Mouse (Mus musculus) spleen, postnatal 0 days (tissue): ENCODE measurements around the gene Ccdc157. TPM values are rescaled to one million over a fixed set of nuclear protein-coding genes. Genes with fewer than 3 reads are reported as not detected.

ENCODE experiments used
- polyA plus RNA-seq: library from polyadenylated mRNA; unstranded; fragments of >200 nt; fragmentation: Nextera tagmentation; extraction: Ambion mirVana; gene quantifications from 2 replicates; pipeline ENCODE4 v1.2.1, GENCODE M21; 2015

Ccdc157 gene
- 1.4 and 2.0 TPM in 2 replicates for polyA plus RNA-seq

GRCm38 (mm10) chr11:4159808-4160708 is at the start of gene Ccdc157, which contains the start of gene Sf3a1:
TSS of gene Ccdc157 (minus strand) at chr11:4160293.
TSS of gene Sf3a1 (plus strand) at chr11:4160350.

GRCm38 (mm10) chr11:4186486-4187317 is 26.6 kb upstream of the Ccdc157 start, which contains the start of gene Tbc1d10a:
TSS of gene Tbc1d10a (plus strand) at chr11:4186789.

GRCm38 (mm10) chr11:4134986-4135935 is 24.8 kb downstream of the Ccdc157 start, which contains the start of gene Rnf215:
TSS of gene Rnf215 (plus strand) at chr11:4135202.

GRCm38 (mm10) chr11:4122742-4123579 is 37.1 kb downstream of the Ccdc157 start, which contains the start of gene Sec14l2:
TSS of gene Sec14l2 (minus strand) at chr11:4123415.

GRCm38 (mm10) chr11:4095171-4096053 is 64.7 kb downstream of the Ccdc157 start, which contains the start of gene Mtfp1:
TSS of gene Mtfp1 (minus strand) at chr11:4095445.

Other genes starting within 250 kb of the Ccdc157 start
- 0.75 and 1.3 TPM in 2 replicates for gene Slc35e4, start 245.6 kb downstream of the Ccdc157 start, polyA plus RNA-seq
- gene Tcn2, start 228.1 kb downstream of the Ccdc157 start, polyA plus RNA-seq = 29.7 and 42.5 TPM in 2 replicates
- 48.6 and 53.0 TPM in 2 replicates for gene Pes1, start 196.3 kb downstream of the Ccdc157 start, polyA plus RNA-seq
- gene 4930556J24Rik, start 183.5 kb downstream of the Ccdc157 start, polyA plus RNA-seq = not detected in 2 replicates
- 0.19 and 0.23 TPM in 2 replicates for gene Gal3st1, start 176.7 kb downstream of the Ccdc157 start, polyA plus RNA-seq
- not detected in 2 replicates for gene Sec14l4, start 128.8 kb downstream of the Ccdc157 start, polyA plus RNA-seq
- gene Sec14l3, start 95.5 kb downstream of the Ccdc157 start, polyA plus RNA-seq = not detected in 2 replicates
- 18.3 and 19.7 TPM in 2 replicates for gene Mtfp1, start 64.8 kb downstream of the Ccdc157 start, polyA plus RNA-seq
- 6.6 and 8.4 TPM in 2 replicates for gene Sec14l2, start 36.9 kb downstream of the Ccdc157 start, polyA plus RNA-seq
- 9.7 and 13.6 TPM in 2 replicates for gene Rnf215, start 25.1 kb downstream of the Ccdc157 start, polyA plus RNA-seq
- 20.2 TPM in 2 replicates for gene Sf3a1, start 57 bp upstream of the Ccdc157 start, polyA plus RNA-seq
- gene Tbc1d10a, start 26.5 kb upstream of the Ccdc157 start, polyA plus RNA-seq = 9.0 and 10.7 TPM in 2 replicates
- gene Castor1, start 57.9 kb upstream of the Ccdc157 start, polyA plus RNA-seq = 3.7 and 5.0 TPM in 2 replicates
- gene Osm, start 76.1 kb upstream of the Ccdc157 start, polyA plus RNA-seq = 2.7 and 3.3 TPM in 2 replicates
- gene Lif, start 97.3 kb upstream of the Ccdc157 start, polyA plus RNA-seq = 0.20 and 0.27 TPM in 2 replicates